Mouse (Mus musculus) adrenal gland, postnatal 4 days (tissue): ENCODE results near the gene Klk11. TPM values are rescaled to one million over a fixed set of nuclear protein-coding genes. Genes with fewer than 3 reads are reported as not detected.

Experiments used
- DNase-seq, 2 experiments: peaks; one replicate each; pipeline ENCODE4 v3.0.0; 2021 to 2022; ENCODE audit warnings: low spot score in 2 of 2, mixed read lengths in 2 of 2
- long read RNA-seq, 2 experiments: library from polyadenylated mRNA; stranded (forward); transcript quantifications; one replicate each; pipeline ENCODE4 v2.0.0; 2021
- total RNA-seq, 2 experiments: library from RNA; stranded (reverse); gene quantifications; 2 replicates each; pipeline ENCODE4 v1.2.3; 2021

Gene Klk11
- total RNA-seq = not detected
- long read RNA-seq, experiment 1 = 0 reads
- long read RNA-seq, experiment 2 = 0 reads

DNA sequence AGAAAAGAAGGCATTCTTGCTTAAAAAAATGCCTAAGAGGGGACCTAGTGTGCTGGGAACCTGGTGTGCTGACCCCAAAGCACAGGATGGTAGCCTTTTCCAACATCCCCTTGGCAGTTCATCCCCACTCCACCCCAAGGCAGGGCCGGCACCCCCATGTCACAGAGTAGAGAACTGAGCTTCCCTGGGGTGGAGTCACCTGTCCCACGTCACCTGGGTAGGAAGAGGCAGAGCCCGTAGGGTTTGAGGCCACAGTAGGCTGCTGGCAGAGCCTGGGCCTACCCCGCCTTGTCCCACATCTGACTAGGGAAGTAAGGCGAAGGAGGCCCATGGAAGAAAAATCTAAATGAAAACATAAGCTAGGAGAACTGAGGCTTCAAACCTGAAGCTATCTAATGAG is at the start of gene Klk11:
Gene Klk11, plus strand, starts transcription at position 241 of the 400 bp plus-strand sequence.
- no peak for DNase-seq

GRCm38 (mm10) chr7:43747788-43748187 is 26.6 kb upstream of the Klk11 start:
- DNase-seq = no peak

DNA sequence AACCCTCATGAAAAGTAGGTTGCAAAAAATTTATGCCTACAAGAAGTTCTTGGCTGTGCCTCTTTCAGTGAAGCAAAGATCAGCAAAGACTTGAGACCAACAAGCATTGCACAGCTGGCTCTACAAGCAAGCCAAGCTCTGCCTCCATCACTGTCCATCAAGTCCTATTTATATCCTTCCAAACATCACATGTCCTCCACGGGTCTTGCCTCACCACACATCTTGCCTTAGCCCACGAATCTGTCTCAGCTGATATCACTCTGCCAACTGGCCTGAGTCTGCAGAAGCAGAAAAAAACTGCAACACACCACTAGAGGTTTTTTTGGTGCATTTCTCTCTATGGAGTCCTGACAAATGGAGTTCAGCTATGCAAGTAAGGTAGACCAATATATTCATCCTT is 21.6 kb upstream of the Klk11 start:
- DNase-seq = no peak

DNA sequence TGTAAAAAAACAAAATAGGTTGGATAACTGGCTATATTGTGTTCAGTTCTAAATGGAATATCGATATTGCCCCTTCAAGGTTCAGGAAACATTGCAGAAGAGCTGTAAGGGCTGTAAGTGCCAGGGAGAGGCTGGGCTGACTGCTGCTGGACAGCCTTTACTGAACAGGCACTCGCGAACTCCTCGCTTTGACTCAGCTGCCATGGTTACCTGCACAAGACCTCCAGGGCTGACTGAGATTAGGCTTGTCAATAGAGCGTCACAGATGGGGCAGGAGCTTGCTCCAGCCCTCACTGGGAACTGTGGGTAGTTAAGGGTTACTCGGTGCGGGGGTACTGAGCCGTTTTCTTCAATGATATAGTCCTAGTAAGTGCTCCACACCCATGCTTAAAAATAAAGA is 7.9 kb upstream of the Klk11 start:
- DNase-seq = no peak

GRCm38 (mm10) chr7:43768597-43768996 is 5.8 kb upstream of the Klk11 start, which contains the start of gene Klk12:
Klk12 (plus strand) TSS chr7:43768897.
- DNase-seq = no peak

- DNase-seq = no peak
These were observed 4.8 kb upstream of the Klk11 start for GRCm38 (mm10) chr7:43769636-43770035.

GRCm38 (mm10) chr7:43770701-43771100 is 3.7 kb upstream of the Klk11 start:
- DNase-seq = no peak

DNA sequence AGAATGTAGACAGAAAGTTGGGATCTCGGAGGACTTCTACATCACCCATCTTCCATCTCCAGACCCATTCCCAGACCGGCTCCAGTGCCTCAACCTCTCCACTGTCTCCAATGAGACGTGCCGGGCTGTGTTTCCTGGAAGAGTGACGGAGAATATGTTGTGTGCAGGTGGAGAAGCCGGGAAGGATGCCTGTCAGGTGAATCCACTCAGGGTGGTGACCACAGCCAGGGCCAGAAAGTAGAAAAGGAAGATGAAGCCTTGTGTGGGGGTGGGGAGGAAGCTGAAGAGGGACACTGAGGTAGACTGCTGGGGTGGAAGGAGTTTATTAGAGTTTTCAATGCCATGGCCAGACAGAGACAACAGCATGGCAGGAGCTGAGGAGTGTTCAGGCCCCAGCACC is 2.5 kb upstream of the Klk11 start:
- DNase-seq = no peak

DNA sequence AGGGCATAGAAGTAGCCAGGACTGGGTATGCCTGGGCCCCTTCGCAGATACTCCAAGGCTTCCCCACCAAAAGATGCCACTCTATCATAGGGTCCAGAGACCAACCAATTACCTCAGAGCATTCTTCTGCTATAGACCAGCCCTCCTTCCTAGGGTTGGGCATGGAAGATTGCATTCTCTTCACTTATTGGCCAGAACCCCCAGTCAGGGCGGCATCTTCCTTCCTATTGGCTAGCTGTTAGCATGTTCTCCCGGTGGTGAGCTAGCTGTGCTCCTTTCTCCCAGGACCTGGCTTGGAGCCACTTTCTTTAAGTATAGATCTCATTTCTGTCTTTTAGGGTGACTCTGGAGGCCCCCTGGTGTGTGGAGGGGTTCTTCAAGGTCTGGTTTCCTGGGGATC is 1.5 kb upstream of the Klk11 start:
- no peak for DNase-seq

GRCm38 (mm10) chr7:43774802-43775201 is 398 bp downstream of the Klk11 start:
- DNase-seq = no peak

GRCm38 (mm10) chr7:43775311-43776057 is 1.1 kb downstream of the Klk11 start:
- no peak for DNase-seq

GRCm38 (mm10) chr7:43776506-43776905 is 2.1 kb downstream of the Klk11 start:
- DNase-seq = no peak

GRCm38 (mm10) chr7:43777423-43777822 is 3.0 kb downstream of the Klk11 start:
- no peak for DNase-seq

GRCm38 (mm10) chr7:43778176-43778970 is 4.0 kb downstream of the Klk11 start:
- no peak for DNase-seq

GRCm38 (mm10) chr7:43780241-43780640 is 5.8 kb downstream of the Klk11 start:
- DNase-seq = no peak

DNA sequence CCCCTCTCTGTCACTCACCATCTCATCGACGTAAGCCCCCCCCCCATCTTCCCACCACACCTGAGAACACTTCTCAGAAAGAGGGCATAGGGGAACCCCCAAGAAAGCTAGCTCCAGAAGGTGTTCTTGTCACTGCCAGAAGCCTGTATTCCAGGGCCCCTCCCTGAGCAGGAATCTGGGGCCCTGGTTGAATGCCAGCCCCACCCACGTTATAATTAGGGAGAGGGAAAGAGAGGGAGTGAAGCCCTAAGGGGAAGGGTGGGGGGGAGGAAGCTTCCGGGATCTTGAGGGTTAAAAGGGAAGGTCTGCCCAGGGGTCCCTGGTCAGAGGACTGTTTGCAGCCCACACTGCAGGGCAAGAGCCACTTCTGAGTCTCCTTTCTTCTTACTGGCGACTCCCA is 6.3 kb downstream of the Klk11 start, which contains the start of gene Klk10:
Gene Klk10, plus strand, starts transcription at position 290 of the 400 bp plus-strand sequence.
- no peak for DNase-seq

DNA sequence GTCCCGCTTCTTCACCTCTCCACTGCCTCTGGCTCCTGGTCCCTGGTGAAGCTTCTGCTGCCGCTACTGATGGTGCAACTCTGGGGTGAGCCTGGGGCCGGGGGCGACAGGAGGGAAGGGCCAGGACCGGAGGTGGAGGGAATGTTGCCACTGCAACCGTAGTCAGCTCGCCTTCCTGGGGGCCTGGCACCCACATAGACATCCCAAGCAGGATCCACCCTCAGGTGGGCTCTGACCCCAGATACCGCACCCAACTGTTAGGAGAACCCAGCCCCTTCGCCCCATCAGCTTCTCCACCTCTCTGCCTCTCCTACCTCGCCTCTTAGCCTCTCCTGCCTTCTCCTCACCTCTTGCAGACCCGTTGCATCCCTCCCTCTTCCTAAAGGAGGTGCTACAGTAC is 7.1 kb downstream of the Klk11 start:
- DNase-seq = no peak

DNA sequence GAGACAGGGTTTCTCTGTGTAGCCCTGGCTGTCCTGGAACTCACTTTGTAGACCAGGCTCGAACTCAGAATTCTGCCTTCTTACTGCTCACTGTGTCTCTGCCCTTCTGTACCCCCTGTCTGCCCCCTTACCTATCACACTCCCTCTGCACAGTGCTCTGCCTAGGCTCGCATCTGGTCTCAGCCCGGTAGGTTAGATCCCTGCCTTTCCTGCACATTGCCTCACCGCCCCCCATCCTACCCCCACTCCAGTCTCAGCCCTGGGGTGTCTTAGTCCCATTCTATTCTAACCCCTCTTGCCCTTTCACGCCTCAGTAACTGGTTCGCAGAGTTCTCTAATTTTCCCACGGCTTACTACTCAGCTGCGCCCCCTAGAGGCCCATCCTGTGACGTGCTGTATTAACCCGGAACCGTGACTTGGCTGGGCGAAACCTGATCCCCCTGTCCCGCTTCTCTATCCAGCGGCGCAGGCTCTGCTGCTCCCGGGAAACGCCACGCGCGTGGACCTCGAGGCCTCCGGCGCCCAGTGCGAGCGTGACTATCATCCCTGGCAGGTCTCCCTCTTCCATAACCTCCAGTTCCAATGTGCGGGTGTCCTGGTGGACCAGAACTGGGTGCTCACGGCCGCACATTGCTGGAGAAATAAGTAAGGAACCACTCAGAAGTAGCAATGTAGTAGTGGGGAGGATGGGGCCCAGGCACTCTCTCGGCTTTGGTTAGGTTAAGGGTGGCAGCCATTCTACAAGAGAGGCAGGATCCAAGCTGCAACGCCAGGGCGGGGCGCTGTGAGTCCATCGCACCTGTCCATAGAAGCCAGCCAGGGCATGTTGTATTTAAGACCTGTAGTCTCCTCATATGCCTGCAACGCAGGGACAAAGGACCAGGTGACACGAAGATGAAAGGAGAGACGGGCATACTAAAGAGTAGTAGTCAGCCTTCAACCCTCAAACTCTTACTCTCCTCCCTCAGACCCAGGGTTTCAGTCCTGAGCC is 8.2 kb downstream of the Klk11 start:
- peak; percentile 56 to 66 for DNase-seq

DNA sequence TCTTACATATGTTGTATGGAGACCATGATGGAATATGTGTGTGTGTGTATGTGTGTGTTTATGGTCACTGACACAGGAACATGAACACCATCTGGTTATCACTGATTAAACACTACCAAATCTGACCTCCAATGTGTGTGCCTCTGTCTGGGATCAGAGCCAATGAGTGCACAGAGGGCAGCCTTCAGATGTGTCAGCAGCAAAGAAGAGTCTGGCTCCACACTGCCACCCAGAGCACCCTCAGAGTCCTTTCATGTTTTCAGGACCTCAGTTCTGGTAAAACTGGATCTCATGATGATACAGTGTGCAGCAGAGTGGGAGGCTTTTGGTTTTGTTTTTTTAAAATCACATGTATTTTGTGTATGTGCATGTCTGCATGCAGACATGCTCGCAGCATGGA is 10.9 kb downstream of the Klk11 start:
- no peak for DNase-seq

DNA sequence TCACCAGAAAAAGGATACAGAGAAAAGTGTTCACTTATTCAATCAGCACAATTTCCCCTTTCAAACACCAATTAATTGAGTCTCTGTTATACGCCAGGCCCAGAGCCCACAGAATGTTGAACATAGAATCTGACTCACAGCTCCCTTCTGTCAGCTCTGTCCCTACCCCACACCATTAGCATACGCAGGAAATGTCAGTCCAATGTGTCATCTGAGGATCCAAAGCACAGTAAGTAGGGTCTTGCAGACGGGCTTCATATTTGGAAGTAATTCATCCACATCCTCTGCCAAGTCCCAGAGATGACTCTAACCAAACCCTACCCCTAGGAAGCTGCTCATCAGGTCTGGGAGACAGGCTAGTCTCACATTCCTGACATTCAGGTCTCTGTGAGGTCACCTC is 13.7 kb downstream of the Klk11 start:
- DNase-seq = no peak

DNA sequence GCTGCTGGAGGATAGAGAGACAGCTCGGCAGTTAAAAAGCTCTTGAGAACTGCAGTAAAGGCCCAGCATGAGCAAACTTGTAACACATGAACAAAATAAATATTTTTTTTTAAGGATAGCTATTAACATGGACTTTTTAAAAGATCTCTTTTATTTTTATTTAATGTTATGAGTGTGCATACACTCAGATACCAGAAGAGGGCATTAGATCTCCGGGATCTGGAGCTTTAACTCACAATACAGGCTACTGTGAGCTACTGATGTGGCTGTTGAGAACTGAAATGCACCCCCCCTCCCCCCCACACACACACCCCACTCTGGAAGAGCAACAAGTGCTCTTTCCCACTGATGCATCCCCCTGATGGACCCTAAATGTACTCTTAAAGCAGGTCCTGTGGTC is 14.9 kb downstream of the Klk11 start:
- no peak for DNase-seq
